Mouse (Mus musculus): Measurements from ENCODE around the gene Olfr697. TPM values are rescaled to one million over a fixed set of nuclear protein-coding genes. Genes with fewer than 3 reads are reported as not detected.
"Not testable (repeated sequence)": the region's sequence is repeated elsewhere in the genome, so short reads cannot be mapped to it uniquely, and the experiment has no call there.

Olfr697 gene
- polyA plus RNA-seq (2017; shearing (Covaris generic)), result not detected

- ATAC-seq, result no peak
Measured at GRCm38 (mm10) chr7:106742343-106742742, at the start of gene Olfr697. Gene Olfr697 (minus strand): TSS chr7:106742443.

DNA sequence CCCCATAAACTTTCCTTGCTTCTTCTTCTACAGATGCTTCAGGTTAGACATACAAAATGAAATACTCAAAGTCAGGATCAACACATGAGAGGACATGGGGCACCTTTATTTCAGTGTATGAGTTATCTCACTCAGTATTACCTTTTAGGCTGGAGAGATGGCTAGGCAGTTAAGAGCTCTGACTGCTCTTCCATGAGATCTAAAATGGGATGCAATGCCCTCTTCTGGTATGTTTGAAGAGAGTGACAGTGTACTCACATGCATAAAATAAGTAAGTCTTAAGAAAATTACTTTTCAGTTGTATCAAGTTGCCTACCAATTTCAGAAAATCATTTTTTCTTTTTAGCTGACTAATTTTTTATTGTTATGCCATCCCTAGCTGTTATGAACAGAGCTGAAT is 46.1 kb upstream of the Olfr697 start:
- ATAC-seq, result no peak

GRCm38 (mm10) chr7:106761008-106761407 is 18.8 kb upstream of the Olfr697 start:
- not testable (repeated sequence) for ATAC-seq

- ATAC-seq, result no peak
Measured at GRCm38 (mm10) chr7:106758800-106759199, 16.6 kb upstream of the Olfr697 start.

GRCm38 (mm10) chr7:106755297-106755696 is 13.1 kb upstream of the Olfr697 start, which contains the start of gene Olfr698:
Gene Olfr698 (minus strand): TSS chr7:106755397.
- no peak for ATAC-seq

DNA sequence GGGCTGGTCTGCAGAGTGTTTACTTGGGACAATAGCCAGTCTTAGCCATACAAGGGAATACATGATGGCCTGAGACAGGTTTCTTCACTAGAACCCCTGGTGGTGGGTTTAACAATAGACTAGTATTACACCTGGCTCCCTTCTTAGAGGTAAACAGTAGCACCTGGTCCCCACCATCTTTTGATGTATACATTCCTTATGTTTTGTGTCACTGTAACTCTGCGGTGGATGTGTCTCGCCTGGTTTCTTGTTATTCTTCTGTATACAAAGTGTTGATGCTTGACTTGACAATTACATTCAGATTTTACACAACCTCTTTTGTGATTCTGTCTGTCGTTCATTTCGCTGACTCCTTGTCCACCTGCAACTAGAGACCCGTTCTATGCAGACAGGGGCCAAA is 3.6 kb upstream of the Olfr697 start:
- no peak for ATAC-seq

DNA sequence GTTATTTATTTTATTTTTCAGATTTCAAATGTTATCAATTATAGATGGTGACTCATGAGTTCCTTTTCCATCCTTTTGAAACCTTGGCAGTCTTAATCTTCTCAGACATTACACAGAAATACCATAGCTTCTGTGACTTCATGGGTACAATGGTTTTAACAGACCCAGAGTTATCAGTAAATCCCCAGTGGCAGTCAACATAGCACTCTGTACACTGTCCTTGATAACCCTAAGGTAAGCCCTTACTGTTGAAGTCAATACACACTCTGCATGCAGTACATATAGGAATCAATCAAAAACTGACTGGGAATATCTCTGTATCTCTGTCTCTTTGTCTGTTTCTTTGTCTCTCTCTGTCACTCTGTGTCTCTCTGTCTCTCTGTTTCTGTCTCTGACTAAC is 5.2 kb downstream of the Olfr697 start:
- no peak for ATAC-seq

- ATAC-seq, result no peak
Measured at GRCm38 (mm10) chr7:106733717-106734116, 8.5 kb downstream of the Olfr697 start.

DNA sequence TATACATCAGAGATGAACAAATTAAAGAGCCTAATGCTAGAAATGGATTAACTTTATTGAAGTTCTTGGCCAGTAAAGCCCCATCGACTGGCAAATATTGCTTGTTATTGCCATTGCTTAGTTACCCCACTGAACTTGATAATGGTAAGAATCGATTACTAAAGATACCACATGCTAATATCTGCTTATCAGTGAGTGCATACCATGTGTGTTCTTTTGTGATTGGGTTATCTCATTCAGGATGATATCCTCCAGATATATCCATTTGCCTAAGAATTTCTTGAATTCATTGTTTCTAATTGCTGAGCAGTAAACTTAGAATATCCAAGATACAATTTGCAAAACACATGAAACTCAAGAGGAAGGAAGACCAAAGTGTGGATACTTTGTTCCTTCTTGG is 16.6 kb downstream of the Olfr697 start:
- ATAC-seq, result not testable (repeated sequence)

GRCm38 (mm10) chr7:106716296-106716695 is 25.9 kb downstream of the Olfr697 start, which contains the start of gene Olfr695:
Gene Olfr695 (minus strand): TSS chr7:106716396.
- no peak for ATAC-seq

DNA sequence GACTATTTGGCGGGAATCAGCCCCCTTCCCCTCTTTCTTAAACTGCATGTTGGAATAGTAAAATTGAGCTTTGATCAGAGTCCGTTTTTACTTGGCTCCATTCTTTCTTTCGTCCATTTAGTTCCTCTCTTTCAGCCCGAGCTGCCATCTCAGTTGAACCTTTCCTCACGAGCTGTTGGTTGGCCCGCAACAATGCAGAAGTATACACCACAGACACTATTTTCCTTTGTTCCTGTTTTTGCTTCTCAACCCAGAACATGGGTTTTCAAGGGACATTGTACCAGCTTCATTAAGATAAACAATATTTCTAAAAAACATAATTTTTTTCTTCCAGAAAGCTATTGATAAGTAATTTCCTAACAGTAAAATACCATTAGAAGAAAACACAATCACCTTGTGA is 30.8 kb downstream of the Olfr697 start:
- no peak for ATAC-seq

DNA sequence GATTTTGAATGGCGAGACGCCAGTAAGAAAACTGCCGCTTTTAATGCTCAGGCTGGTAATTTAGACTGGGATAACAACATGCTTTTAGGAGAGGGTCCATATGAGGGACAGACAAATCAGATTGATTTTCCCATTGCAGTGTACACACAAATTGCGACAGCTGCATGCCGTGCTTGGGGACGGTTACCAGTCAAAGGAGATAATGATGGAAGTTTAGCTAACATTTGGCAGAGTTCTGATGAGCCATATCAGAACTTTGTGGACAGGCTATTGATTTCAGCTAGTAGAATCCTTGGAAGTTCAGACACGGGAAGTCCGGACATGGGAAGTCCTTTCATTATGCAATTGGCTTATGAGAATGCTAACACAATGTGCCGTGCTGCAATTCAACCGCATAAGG is 34.5 kb downstream of the Olfr697 start:
- not testable (repeated sequence) for ATAC-seq

DNA sequence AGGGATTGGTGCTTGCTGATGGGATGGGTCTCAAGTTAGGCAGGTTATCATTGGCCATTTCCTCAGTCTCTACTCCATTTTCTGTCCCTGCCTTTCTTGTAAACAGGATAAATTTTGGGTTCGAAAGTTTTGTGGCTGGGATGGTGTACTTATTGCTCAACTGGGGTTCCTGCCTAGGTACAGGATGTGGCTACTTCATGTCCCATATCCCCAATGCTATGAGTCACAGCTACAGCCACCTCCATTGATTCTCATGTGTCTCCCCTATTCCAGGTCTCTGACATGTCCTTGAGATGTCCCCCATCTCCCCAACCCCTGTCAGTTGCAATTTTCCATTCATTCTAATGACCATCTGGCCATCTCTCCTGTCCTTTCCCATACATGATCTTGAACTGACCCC is 45.4 kb downstream of the Olfr697 start:
- no peak for ATAC-seq

DNA sequence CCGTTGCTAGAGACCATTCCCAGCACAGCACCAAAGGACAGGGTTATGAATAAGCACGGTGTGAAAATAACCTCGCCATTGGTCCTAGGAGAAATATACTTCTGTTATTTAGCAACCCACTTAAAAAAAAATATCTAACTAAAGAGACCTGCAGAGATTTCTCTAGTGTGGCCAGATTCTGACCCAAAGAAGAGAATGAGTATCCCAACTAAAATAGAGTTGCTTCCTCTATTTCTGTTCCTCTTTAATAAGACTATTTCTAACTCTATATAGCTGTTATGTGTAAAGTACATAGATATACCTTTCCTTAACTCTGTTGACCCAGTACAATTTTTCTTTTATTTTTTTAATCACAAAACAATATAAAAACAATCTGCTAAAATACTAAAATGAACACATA is 49.3 kb downstream of the Olfr697 start:
- no peak for ATAC-seq

- ATAC-seq, result no peak
Measured at GRCm38 (mm10) chr7:106691714-106692113, 50.5 kb downstream of the Olfr697 start, which contains the start of gene Olfr694. Gene Olfr694 (minus strand): TSS chr7:106691814.

Other genes with a start within 250 kb of the Olfr697 start
- gene Olfr693, start 61.9 kb downstream of the Olfr697 start, polyA plus RNA-seq (2017; shearing (Covaris generic)), result not detected
- gene Olfr694, start 50.6 kb downstream of the Olfr697 start, polyA plus RNA-seq (2017; shearing (Covaris generic)), result not detected
- gene Olfr695, start 26.0 kb downstream of the Olfr697 start, polyA plus RNA-seq (2017; shearing (Covaris generic)), result not detected
- under 1 TPM in 1 of 2 experiments, not detected in 1; 0.23 TPM for gene Olfr698, start 13.0 kb upstream of the Olfr697 start, polyA plus RNA-seq (2017; shearing (Covaris generic))
- not detected for gene Olfr699, start 50.8 kb upstream of the Olfr697 start, polyA plus RNA-seq (2017; shearing (Covaris generic))
- gene Olfr700, start 66.4 kb upstream of the Olfr697 start, polyA plus RNA-seq (2017; shearing (Covaris generic)), result not detected
- not detected for gene Olfr701, start 71.7 kb upstream of the Olfr697 start, polyA plus RNA-seq (2017; shearing (Covaris generic))
- not detected for gene Olfr702, start 91.5 kb upstream of the Olfr697 start, polyA plus RNA-seq (2017; shearing (Covaris generic))
- not detected for gene Olfr703, start 100.9 kb upstream of the Olfr697 start, polyA plus RNA-seq (2017; shearing (Covaris generic))
- gene Olfr704, start 120.7 kb upstream of the Olfr697 start, polyA plus RNA-seq (2017; shearing (Covaris generic)), result not detected
- gene Olfr705, start 134.4 kb upstream of the Olfr697 start, polyA plus RNA-seq (2017; shearing (Covaris generic)), result not detected
- not detected for gene Olfr706, start 145.7 kb upstream of the Olfr697 start, polyA plus RNA-seq (2017; shearing (Covaris generic))
- gene Olfr707, start 158.8 kb upstream of the Olfr697 start, polyA plus RNA-seq (2017; shearing (Covaris generic)), result not detected
- not detected for gene Olfr1532-ps1, start 165.6 kb upstream of the Olfr697 start, polyA plus RNA-seq (2017; shearing (Covaris generic))
- not detected for gene Olfr709-ps1, start 189.8 kb upstream of the Olfr697 start, polyA plus RNA-seq (2017; shearing (Covaris generic))
- not detected for gene Olfr710, start 205.9 kb upstream of the Olfr697 start, polyA plus RNA-seq (2017; shearing (Covaris generic))
- gene Olfr6, start 221.5 kb upstream of the Olfr697 start, polyA plus RNA-seq (2017; shearing (Covaris generic)), result not detected
- under 1 TPM in 1 of 2 experiments, not detected in 1; 0.09 TPM for gene Olfr711, start 233.0 kb upstream of the Olfr697 start, polyA plus RNA-seq (2017; shearing (Covaris generic))

Data from CD4-positive, CD25-positive, alpha-beta regulatory T cell, adult 4 months (primary cell).